Mouse (Mus musculus) kidney, adult 18-20 months (tissue): ENCODE data around the gene Copz1.
A peak's percentile ranks its signal among the peaks of the same experiment; 100 is the strongest.

Experiments used
- DNase-seq: peaks from one replicate; pipeline ENCODE4 v3.0.0; 2021

Copz1 gene

DNA sequence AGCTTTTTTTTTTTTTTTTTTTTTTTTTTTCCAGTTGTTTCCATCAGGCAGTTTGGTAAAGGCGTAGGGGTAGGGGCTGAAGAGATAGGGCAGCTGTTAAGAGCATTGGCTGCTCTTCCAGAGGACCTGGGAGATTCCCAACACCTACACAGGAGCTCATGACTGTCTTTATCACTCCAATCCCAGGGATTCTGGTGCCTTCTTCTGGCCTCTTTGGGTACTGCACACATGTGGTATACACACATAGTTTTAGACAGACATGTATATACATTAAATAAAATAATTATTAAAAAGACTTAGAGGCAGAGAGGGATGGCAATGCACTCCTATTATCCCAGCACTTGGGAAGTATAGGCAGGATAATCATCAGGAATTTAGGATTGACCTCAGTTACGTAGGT is 20.9 kb downstream of the Copz1 start:
- DNase-seq = no peak

DNA sequence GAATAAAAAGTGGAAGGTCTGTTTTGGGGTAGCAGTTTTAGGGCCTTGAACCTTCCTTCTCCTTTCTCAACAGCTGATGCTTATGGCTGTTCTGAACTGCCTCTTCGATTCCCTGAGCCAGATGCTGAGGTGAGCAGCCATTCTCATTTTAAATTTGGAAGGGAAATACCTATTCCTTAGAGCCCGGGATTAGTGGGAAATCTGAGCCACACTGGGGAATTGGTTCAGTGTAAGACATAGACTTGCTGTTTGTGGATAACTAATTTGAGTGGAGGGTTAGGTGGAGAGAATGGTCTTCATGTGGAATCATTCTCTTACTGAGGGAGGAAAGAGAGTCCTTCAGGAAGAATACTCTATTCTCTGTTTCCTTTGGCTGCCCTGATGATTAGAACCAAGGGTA is 22.1 kb downstream of the Copz1 start:
- DNase-seq = no peak

DNA sequence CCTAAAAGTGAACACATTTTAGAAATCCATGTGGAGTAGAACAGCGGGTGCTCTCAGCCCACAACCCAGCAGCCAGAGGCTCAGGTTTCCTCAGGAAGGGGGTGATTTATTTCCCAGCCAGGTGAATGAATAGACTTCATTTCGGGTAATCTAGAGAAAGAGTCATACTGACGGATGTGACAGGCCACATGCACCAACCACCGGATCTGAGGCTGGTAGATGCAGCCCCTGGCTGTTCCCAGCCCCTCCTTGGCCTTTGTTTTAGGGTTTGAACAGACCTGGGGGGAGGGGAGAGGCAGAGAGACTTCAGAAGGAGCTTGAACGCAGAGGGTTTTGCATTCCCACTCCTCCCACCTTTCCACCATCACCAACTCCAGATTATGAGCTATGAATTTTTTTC is 23.3 kb downstream of the Copz1 start:
- DNase-seq = no peak

DNA sequence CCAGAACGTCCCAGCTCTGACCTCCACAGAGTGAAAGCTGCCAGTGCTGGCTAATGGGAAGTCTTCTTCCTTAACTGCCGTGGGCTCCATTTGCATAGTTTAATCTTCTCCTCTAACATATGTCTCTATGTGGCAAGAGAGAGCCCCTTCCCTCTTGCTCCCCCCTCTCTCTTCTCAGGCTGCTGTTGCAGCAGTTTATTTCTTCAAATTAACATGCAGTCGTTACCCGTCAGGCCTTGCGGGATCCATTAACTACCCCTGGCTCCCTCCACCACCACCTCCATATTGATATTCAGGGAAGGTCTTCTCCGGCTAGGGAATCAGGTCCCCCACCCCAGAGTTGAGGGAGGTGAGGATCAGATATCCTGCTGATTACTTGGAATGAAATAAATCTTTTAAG is 24.8 kb downstream of the Copz1 start:
- no peak for DNase-seq

DNA sequence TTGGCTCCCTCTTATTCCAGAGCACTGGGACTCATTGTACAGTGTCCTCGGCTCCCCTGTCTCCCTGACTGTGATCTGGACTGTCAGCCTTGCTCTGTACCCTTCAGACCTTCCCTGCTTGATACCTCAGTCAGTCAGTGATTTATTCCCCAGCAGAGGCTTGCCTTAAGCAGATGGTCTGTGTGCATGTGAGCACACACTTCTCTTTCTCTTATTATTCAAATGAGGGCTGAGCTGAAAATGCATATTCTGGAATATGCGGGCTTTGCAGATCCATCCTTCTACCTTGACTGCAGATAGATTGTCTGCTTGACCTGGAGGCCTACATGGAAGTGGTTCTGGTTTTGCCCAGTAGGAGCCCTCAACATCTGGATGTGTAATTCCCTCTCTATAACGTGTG is 25.5 kb downstream of the Copz1 start:
- DNase-seq = no peak

DNA sequence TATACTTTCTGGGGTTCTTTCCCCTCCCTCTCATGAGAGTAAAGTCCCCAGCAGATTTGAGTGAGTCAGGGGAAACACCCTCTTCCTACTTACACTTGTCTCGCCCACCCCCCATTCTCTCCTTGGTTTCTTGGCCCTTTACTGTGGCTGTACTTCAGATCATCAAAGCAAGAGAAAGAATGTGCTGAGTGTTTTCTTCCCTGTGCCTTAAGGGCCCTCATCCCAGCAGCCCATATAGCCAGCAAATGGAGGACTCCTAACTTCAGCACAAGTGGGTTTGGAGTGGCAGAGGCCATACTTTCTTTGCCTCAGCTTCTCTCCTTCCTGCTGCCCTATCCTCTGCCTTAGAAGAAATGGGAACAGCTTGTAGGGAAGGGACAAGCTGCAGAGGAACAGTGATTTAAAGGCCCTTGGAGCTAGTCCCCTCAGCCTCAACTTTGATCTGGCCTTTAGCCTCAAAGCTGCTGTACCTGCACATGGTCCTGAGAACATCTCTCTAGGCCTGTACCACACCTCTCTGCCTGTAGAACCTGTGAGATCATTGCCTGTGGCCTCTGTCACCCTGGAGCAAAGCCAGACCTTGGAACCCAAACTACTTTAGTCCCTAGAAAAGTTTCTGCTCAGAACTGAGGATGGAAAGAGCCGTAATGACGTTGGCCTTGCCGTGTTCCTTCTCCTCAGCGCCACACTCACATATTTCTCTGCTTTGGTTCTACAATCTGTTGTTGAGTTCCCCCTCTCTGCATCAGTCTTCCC is 26.5 kb downstream of the Copz1 start:
- no peak for DNase-seq

DNA sequence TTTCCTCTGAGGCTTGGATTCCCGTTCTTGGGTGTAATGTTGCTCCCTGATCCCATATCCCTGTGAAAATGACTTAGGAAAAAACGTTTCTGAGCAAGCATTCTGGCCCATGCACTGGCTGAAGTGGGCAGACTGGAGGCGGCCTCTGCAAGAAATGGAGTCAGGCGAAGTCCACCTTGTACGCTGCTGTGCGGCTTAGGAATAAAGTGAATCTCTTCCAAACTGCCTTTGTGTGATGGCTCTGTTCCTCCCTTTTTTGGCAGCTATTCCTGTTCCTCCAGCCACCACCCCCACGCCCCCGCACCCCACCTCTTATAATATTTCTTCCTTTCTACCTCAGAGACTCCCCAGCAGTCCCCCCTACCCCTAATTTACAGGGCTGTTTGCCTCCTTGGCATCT is 27.1 kb downstream of the Copz1 start:
- no peak for DNase-seq

DNA sequence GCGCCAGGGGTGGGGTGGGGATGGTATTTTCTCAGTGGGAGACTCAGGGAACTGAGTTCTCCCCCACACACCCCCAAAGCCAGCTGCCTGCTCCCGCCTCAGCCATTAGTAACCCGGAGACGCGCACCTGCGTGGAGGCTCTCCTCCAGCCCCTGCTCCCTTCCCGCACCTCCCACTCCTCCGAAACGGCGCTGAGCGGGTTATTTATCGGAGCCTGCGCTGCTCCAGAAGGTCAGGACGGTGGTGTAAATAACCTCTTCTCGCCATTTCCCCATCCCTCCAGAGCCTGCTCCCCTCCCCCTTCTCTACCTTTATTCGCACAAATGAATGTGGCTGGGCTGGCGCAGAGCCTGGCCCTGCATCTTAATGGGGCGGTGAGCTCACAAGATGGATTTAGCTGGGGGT is 27.6 kb downstream of the Copz1 start:
- no peak for DNase-seq

DNA sequence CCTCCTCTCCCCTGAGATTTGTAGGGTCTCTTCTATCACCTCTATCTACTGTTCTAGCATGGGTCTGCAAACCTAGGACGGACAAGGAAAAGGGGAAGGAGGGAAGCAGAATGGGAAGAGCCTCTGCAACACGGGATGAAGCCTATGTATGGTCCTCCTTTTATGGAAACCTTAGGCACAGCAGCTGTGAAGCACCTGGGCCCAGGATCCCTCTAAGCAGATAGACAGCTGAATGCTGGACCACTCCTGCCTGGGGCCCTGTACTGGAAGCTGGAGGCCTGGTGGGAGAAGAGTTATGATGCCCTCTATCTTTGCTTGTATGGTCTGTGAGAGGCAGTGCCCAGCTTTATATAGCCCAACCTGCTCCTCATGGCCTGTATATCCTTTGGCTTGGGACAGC is 28.0 kb downstream of the Copz1 start:
- DNase-seq = no peak

DNA sequence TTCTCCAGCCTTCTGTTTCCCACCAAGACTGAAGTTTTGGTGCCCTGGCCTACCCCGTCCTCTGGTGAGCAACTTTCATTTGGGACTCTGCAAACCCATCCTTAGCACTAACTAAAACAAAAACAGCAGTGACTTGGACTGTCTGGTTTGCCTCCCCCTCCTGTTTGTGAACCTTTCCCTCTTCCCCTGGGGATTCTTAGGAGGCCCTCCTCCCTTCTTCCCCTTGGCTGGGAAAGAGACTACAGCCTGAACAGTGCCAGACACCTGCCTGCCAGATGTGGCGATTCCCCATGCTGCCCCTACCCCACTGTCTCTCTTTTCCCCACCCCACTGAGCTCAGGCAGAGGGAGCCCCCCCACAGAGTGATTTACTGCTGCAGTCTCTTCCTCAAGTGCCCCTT is 28.5 kb downstream of the Copz1 start:
- no peak for DNase-seq

DNA sequence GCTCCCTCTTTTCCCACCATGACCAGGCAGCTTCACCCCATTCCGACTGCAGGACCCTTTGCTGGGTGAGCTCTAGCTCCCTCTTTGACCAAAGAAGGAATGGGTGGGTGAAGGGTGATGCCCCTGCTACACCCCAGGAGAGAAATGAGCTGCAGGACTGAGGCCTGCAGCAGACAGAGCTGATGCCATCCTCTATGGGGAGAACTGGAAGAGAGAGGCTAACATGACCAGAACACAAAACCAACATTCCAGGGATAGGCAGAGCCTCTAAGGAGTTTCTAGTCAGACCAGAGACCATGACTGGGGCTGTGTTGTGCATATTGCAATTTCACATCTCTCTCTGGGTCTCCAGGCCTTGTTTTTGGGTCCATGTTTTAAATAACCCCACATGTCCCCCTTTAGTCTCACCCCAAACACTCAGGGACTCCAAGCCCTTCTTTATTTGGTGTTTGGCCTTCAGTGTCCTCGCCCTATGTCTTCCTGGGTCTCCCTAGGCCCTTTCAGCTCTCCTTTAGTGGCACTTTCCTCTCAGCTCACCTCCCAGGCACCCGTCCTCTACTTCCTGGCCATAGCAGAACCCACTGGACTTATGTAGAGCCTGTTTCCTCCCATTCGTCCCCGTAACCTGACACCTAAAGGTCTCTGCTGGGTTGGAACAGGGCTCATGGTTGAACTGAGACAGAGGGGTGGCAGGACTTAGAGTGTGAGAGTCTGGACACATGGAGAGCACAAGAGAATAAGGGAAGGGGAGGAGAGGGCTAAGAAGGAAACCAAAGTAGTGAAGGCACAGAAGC is 29.2 kb downstream of the Copz1 start:
- DNase-seq = no peak

DNA sequence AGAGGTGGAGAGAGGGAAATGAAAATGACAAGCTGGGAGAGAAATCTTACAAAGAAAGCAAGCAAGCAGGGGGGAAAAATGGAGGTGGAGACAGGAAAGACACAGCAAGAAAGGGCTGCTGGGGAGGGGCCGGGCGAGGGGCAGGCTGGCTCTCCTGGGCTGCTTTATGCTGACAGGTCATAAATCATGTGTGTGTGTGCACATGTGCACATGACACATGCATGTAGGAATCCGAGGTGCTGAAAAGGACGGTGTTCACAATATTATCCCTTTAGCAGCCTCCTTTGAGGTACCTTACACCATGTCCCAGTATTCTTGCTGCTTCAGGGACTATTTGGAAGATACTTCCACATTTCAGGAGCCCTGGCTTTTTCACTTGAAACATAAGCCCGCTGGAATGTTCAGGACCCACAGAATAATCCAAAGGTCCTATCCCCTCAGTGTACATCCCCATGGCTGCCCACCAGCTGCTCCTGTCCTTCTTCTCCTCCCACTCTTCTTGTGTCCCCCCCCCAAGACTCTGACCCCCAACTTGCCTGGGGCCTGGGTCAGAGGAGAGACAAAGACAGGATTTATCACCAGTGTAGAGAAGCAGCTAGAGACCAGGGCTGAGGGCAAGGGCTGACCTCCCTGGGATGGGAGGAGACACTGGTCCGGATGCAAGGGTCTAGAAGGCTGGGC is 30.0 kb downstream of the Copz1 start:
- no peak for DNase-seq

DNA sequence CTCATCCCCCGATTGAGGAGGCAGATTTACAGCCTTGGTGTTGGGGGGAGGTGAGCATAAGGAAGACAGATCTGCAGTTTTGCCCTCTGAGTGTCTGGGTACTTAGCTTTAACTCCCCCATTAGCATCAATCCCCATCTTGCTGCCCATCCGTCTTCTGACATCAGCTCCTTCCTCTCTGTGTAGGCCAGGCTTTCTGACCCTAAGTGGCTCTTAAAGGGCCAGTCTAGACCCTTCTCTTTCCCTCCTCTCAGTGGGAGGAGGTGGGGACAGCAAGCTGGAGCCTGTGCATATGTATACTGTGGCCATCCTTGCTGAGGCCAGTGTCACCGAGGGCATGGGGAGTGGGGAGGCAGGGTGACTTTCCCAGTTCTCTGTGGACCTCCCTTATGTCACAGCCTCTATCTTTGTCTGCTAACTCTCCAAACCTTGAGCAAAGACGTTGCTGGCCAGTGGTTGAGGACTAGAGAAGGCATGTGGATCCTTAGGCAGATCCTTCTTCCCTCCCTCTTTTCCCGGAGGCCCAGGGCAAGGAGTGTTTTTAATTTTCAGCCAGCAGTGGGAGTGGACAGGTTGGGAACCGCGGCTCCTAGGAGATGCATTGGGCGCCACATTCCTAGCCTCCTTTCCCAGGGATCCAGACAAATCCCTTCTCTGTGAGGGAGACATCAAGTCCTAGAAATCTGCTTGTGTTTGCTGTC is 31.6 kb downstream of the Copz1 start:
- DNase-seq = no peak

DNA sequence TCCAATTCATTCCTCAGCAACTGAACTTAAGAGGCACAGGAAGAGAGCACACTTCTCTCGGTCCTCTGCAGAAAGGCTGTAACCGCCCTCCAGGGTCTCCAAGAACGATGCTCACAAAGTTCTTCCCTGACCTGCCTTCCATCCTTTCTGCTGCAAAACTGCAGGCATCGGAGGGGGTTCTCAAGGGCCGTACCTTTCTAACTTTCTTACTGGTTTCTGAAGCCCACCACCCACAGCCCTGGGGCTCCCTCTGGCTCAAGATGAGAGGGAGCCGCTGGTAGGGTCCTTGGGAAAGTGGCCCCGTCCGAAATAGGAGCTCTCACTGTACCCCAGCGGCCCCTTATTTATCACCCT is 32.1 kb downstream of the Copz1 start:
- peak; percentile 43 for DNase-seq

DNA sequence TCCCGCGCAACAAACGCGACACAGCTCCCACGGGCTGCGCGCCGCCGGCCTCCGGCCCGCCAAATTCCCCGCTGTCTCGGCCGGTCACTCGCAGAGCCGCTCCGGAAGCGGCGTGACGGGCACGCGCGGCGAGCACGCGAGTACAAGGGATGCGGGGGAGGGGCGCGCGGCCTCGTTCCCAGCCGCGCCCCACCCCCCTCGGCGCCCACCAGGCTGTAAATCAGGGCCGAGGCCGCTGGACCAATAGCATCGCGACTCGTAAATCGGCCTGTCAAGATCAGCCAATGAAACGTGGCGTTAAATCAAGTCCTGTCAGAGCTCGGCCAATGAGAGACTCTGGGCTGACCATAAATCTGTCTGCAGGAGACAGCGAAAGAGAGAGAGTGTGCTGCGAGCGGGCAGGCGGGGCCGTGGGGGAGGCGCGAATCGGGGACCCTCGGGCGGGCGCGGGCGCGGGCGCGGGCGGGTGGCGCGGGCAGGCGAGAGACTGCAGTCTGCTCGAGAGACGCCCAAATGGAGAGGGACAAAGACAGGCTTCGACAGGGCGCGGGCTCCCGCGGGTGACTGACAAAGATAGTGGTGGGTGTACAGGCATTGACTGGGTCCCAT is 32.7 kb downstream of the Copz1 start:
- peak; percentile 96 for DNase-seq

DNA sequence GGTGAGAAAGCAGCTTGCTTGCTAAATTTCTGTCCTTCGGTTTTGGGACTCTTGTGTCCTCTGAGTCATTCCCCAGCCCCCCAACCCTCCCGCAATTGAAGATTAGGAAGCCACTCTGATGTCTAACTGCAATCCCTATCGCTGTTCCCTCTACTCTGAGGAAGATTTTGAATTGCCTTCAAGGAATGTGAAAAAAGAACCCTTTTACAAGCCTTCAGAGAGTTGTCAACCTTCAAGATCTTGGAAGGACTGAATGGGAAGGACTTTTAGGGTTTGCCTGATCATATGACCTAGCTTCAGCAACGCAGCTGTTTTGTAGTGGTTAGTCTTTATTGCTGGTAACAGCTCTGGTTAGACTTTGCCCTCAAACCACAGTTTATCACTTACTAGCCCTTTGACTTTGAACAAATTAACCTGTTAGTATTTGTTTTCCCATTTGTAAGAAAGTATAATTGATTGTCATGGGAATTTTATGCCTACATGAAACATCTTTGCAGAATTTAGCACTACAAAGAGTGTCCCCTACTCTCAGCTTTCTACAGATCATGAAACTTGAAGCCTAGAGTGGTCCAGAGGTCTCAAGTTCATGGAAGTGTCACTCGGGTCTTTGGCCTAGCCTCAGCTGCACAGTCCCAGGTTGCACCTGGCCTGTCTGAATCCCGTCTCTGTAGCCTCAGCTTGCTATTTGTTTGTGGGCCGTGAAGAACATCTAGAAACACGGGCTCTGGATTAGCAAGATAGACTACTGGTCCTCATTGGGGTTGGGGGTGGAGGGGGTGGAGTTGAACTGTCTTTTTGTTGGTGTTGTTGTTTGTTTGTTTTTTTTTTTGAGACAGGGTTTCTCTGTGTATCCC is 33.5 kb downstream of the Copz1 start:
- DNase-seq = no peak

DNA sequence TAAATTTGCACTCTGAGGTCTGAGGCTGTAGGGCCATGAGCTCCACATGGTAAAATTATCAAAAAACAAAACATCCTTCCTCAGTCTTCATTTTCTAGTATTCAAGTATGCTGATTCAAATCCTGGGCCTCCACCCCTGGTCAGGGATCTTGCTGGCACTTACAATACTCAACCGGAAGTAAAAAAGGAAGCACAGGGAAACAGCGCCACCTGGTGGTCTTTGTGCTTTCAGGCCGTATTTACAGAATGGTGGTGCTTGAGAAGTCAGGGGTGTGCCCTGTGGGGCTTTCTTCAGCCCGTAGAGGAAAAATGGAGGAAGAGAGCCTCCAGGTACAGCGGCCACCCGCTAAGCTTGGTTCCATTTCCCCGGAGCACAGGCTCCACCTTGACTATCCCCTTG is 34.6 kb downstream of the Copz1 start:
- peak; percentile 95 for DNase-seq

DNA sequence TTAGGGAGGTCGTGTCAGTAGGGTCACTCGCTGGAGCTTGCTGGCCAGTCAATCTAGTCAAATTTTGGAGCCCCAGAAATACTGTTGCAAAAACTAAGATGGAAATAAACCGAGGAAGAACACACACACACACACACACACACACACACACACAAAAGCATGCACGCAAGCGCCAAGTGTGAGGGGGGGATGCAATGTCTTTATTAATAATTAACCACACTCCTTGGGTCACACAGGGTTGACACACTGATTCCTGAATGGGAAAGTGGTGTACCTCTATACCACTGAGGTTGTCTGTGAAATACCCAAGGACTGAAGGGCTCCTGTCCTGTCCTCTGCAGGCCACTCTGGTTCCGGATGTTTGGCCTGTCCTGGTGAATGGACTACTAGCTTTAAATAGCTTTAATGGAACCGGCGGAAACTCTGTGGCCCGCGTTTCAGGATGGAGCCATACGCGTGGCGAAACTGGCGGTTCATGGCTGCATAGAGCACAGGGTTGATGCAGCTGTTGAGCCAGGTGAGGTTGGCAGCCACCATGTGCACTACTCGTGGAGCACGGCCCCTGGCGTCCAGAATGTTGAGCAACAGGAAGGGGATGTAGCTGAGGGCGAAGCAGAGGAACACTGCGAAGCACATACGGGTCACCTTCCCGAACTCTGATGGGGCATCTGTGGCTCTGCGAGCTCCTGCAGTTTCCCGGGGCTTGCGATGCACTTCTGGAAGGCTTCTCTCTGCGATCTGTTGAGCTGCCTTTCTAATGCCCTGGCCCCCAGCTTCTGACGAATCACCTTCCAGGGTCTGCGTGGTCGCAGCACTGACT is 35.8 kb downstream of the Copz1 start:
- peak; percentile 54 for DNase-seq

DNA sequence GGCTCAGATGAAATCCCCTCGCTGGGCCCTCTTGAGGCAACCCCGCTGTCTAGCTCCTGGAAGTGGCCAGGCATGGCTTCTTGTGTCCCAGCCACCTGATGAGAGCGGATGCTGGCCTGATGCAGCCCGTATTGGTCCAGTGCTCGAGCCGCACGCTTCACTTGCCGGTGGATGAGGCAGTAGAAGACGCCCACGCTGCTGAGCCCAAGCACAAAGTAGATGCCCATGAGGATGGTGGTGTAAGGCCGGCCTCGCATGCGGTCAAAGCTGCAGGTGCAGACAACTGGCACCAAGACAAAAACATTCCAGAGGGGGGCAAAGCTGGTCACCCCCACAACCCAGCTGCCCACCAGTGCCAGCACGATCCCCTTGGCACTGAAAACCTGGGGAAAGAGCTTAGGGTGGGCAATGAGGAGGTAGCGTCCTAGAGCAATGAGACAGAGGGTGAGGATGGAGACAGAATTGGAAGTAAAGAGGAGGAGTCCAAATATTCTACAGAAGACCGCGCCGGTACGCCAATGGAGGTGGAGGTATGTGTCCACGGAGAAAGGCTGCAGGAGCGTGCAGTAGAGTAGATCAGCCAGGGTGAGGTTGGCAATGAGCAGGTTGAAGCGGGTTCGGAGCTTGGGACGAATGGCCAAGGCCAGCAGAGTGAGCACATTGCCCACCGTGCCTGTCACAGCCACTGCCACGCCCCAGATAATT is 36.5 kb downstream of the Copz1 start:
- DNase-seq = no peak

DNA sequence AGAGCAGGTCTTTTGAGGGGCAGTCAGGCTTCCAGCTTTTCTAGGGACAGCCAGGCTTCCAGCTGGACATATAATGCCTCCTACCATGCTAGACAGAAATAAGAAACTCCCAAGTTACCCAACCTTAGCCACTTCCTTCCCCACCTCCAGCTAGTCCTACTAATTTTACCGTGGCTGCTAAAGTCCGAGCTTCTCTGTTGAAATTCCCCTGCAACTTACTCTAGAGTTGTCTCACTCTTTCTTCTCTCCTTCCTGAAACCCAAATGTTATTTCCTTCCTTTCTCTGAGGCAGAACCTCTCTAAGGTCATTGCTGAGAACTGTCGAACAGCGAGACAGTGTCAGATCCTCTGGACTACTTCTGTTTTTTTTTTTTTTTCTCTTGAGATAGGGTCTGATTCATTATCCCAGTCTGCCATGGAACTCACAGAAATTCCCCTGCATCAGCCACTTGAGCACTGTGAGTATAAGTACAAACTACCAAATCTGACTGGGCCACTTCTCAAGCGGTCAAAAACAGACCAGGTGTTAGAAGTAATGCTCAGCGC is 37.9 kb downstream of the Copz1 start, which contains the start of gene Gpr84:
Gene Gpr84, minus strand, starts transcription at position 248 of the 546 bp plus-strand sequence.
- DNase-seq = no peak
